Mouse (Mus musculus) ES-E14 (cell line): Measurements from ENCODE around the gene Sptssb. TPM values are rescaled to one million over a fixed set of nuclear protein-coding genes. Genes with fewer than 3 reads are reported as not detected.

Experiments
- DNase-seq: peaks from one replicate; pipeline ENCODE4 v3.0.0-alpha.2; 2013; ENCODE audit warnings: low read depth, low spot score
- H3K27ac ChIP-seq: 2 replicates; pipeline ENCODE4 v1.5.1; 2012; ENCODE audit warnings: low read depth, mild to moderate bottlenecking, low read length, moderate library complexity, mixed read lengths; ENCODE audit not compliant: poor library complexity, insufficient read depth, severe bottlenecking
- H3K36me3 ChIP-seq: 2 replicates; pipeline ENCODE4 v1.6.1; 2012; ENCODE audit warnings: mild to moderate bottlenecking, low read length, moderate library complexity, mixed read lengths; ENCODE audit not compliant: control insufficient read depth, poor library complexity, insufficient read depth, severe bottlenecking
- H3K4me1 ChIP-seq, 2 experiments: fragments of 150-350 bp in 1 of 2; sonication (generic) in 1 of 2; 2 replicates each; pipeline ENCODE4 v1.6.1; 2012; ENCODE audit warnings: low read length in 2 of 2, mild to moderate bottlenecking in 1 of 2, mixed read lengths in 1 of 2; ENCODE audit not compliant: control insufficient read depth in 2 of 2, insufficient read depth in 2 of 2, poor library complexity in 1 of 2
- H3K4me3 ChIP-seq, 2 experiments: fragments of 150-350 bp in 1 of 2; sonication (generic) in 1 of 2; 2 replicates each; pipeline ENCODE4 v1.5.1; 2012; ENCODE audit warnings: low read length in 2 of 2, low read depth in 1 of 2, mild to moderate bottlenecking in 1 of 2, mixed read lengths in 1 of 2; ENCODE audit not compliant: insufficient read depth in 1 of 2, poor library complexity in 1 of 2, severe bottlenecking in 1 of 2
- H3K9ac ChIP-seq: 2 replicates; pipeline ENCODE4 v1.6.1; 2012; ENCODE audit warnings: low read depth, mild to moderate bottlenecking, low read length, mixed read lengths; ENCODE audit not compliant: poor library complexity, insufficient read depth, severe bottlenecking
- H3K9me3 ChIP-seq: fragments of 150-350 bp; sonication (generic); 2 replicates; pipeline ENCODE4 v1.6.1; 2012; ENCODE audit warnings: low read depth, mild to moderate bottlenecking, low read length; ENCODE audit not compliant: control insufficient read depth, insufficient read depth
- CHD2 ChIP-seq: IDR thresholded peaks from 2 replicates; pipeline ENCODE4 v1.6.1; 2014; ENCODE audit warnings: mild to moderate bottlenecking, low read depth, low read length, inconsistent platforms
- HCFC1 ChIP-seq: IDR thresholded peaks from 2 replicates; pipeline ENCODE4 v1.6.1; 2012; ENCODE audit warnings: low read length, inconsistent platforms, borderline replicate concordance; ENCODE audit not compliant: insufficient read depth
- MAFK ChIP-seq: IDR thresholded peaks from 2 replicates; pipeline ENCODE4 v1.6.1; 2014; ENCODE audit warnings: mild to moderate bottlenecking, low read depth, low read length, inconsistent platforms; ENCODE audit not compliant: insufficient read depth
- ZC3H11A ChIP-seq: IDR thresholded peaks from 2 replicates; pipeline ENCODE4 v1.6.1; 2012; ENCODE audit warnings: low read depth, mild to moderate bottlenecking, inconsistent platforms, low read length, borderline replicate concordance
- ZNF384 ChIP-seq: IDR thresholded peaks from 2 replicates; pipeline ENCODE4 v1.6.1; 2012; ENCODE audit warnings: low read depth, low read length, inconsistent platforms
- in situ Hi-C, 2 experiments: fragments of 600-800 bp; cut with MboI; formaldehyde crosslinking; loops; one replicate each; pipeline ENCODE4 v1.15.1; 2025; ENCODE audit warnings: low sequenced_read_pairs in 2 of 2, inconsistent platforms in 1 of 2; ENCODE audit not compliant: unreplicated experiment in 2 of 2
- total RNA-seq: library from RNA; depleted of rRNA; stranded (reverse); fragments of 300-350 nt; gene quantifications from 2 replicates; pipeline ENCODE4 v1.2.3, GENCODE M21; 2012; rRNA removed

The Sptssb gene
- not detected in 2 replicates for total RNA-seq

GRCm38 (mm10) chr3:69859858-69860588 lies at the start of gene Sptssb:
Sptssb (minus strand) TSS chr3:69859940.
- Histone ChIP-seq H3K9me3 (no peaks in the 10 kb centered on the region), H3K4me1 (0 out of 4 replicates have a peak, but pooled peaks cover 0 to 3% of the 10 kb centered on the region in 2 experiments), H3K36me3 (no peaks in the 10 kb centered on the region), H3K4me3 (peak within 1 kb of the TSS; percentile 35 to 68), H3K27ac (no peak within 1 kb of the TSS), H3K9ac (no peak within 1 kb of the TSS)
- in situ Hi-C loops: no loop called here
- peak; percentile 19 for DNase-seq
- no peak for TF ChIP-seq MAFK
- TF ChIP-seq ZNF384: no peak
- TF ChIP-seq CHD2: no peak
- no peak for TF ChIP-seq HCFC1
- no peak for TF ChIP-seq ZC3H11A

GRCm38 (mm10) chr3:69908074-69908473 lies 48.3 kb upstream of the Sptssb start:
- no peak overlapping the region for H3K27ac ChIP-seq
- H3K9ac ChIP-seq: no peak overlapping the region
- H3K36me3 ChIP-seq: no peaks in the 10 kb centered on the region

GRCm38 (mm10) chr3:69907564-69907963 lies 47.8 kb upstream of the Sptssb start:
- Histone ChIP-seq H3K9ac (no peak overlapping the region), H3K36me3 (no peaks in the 10 kb centered on the region), H3K4me1 (no peaks in the 10 kb centered on the region), H3K9me3 (no peaks in the 10 kb centered on the region), H3K27ac (no peak overlapping the region), H3K4me3 (no peak overlapping the region)
- no peak for TF ChIP-seq MAFK
- no peak for TF ChIP-seq HCFC1
- TF ChIP-seq ZC3H11A: no peak
- TF ChIP-seq CHD2: no peak
- no peak for TF ChIP-seq ZNF384
- in situ Hi-C loops: no loop called here
- no peak for DNase-seq

More at GRCm38 (mm10) chr3:69908074-69908473, 48.3 kb upstream of the Sptssb start:
- DNase-seq: peak; percentile 28
- TF ChIP-seq HCFC1 (no peak), ZNF384 (peak; percentile 91), ZC3H11A (peak; percentile 57; the same call in 1 of the 2 replicates), CHD2 (no peak), MAFK (no peak)
- Histone ChIP-seq H3K4me3 (no peak overlapping the region), H3K9me3 (no peaks in the 10 kb centered on the region), H3K4me1 (no peaks in the 10 kb centered on the region)
- in situ Hi-C loops: no loop called here

GRCm38 (mm10) chr3:69902787-69903477 lies 43.2 kb upstream of the Sptssb start:
- in situ Hi-C loops: no loop called here
- no peak for DNase-seq
- no peak overlapping the region for H3K9ac ChIP-seq

More at GRCm38 (mm10) chr3:69902787-69903477, 43.2 kb upstream of the Sptssb start:
- TF ChIP-seq ZC3H11A: no peak
- no peak for TF ChIP-seq HCFC1
- TF ChIP-seq CHD2: no peak
- TF ChIP-seq ZNF384: no peak
- TF ChIP-seq MAFK: no peak
- H3K27ac ChIP-seq: no peak overlapping the region
- H3K4me3 ChIP-seq: no peak overlapping the region
- no peaks in the 10 kb centered on the region for H3K9me3 ChIP-seq
- H3K36me3 ChIP-seq: no peaks in the 10 kb centered on the region
- no peaks in the 10 kb centered on the region for H3K4me1 ChIP-seq
